Mouse (Mus musculus): ENCODE data around the gene Zfp365. TPM values are rescaled to one million over a fixed set of nuclear protein-coding genes. Genes with fewer than 3 reads are reported as not detected.
A peak's percentile ranks its signal among the peaks of the same experiment; 100 is the strongest.

Zfp365 gene
- polyA plus RNA-seq, 1 experiment from 2014 or later: 0.21 TPM

- Histone ChIP-seq H3K27me3 (replicated peaks; ENCODE audit: control insufficient read depth, insufficient read depth, low read length) (no peaks in the 10 kb centered on the region), H3K4me1 (replicated peaks; ENCODE audit: control insufficient read depth, insufficient read depth, low read length) (no peaks in the 10 kb centered on the region), H3K27ac (ENCODE audit: low read depth, low read length) (no peak overlapping the region), H3K36me3 (ENCODE audit: control insufficient read depth, insufficient read depth, low read length) (no peaks in the 10 kb centered on the region), H3K4me3 (ENCODE audit: low read depth, low read length) (no peak overlapping the region), H3K4me2 (no peak overlapping the region), H3K9ac (ENCODE audit: low read depth, low read length) (no peak overlapping the region), H3K9me3 (ENCODE audit: control insufficient read depth, low read length) (no peaks in the 10 kb centered on the region)
- no peak for ATAC-seq (replicated peaks; ENCODE audit: low FRiP score)
- WGBS: 80% methylated on average over 6 of the region's 6 CpGs
- DNase-seq (ENCODE audit: low spot score): no peak
Measured at GRCm38 (mm10) chr10:67897281-67897680, 15.2 kb downstream of the Zfp365 start.

- Histone ChIP-seq H3K4me1 (replicated peaks; ENCODE audit: control insufficient read depth, insufficient read depth, low read length) (no peaks in the 10 kb centered on the region), H3K9ac (ENCODE audit: low read depth, low read length) (no peak overlapping the region), H3K9me3 (ENCODE audit: control insufficient read depth, low read length) (no peaks in the 10 kb centered on the region), H3K36me3 (ENCODE audit: control insufficient read depth, insufficient read depth, low read length) (no peaks in the 10 kb centered on the region), H3K27me3 (replicated peaks; ENCODE audit: control insufficient read depth, insufficient read depth, low read length) (no peaks in the 10 kb centered on the region), H3K4me2 (no peak overlapping the region), H3K4me3 (ENCODE audit: low read depth, low read length) (no peak overlapping the region), H3K27ac (ENCODE audit: low read depth, low read length) (no peak overlapping the region)
- no peak for ATAC-seq (replicated peaks; ENCODE audit: low FRiP score)
- WGBS: 92% methylated on average over 7 of the region's 7 CpGs
- no peak for DNase-seq (ENCODE audit: low spot score)
Measured at GRCm38 (mm10) chr10:67894683-67895082, 17.8 kb downstream of the Zfp365 start.

GRCm38 (mm10) chr10:67894059-67894458 is 18.4 kb downstream of the Zfp365 start:
- 74% methylated on average over 8 of the region's 8 CpGs for WGBS
- no peak overlapping the region for H3K4me2 ChIP-seq
- DNase-seq (ENCODE audit: low spot score) (no peak), ATAC-seq (replicated peaks; ENCODE audit: low FRiP score) (no peak)
- no peak overlapping the region for H3K4me3 ChIP-seq (ENCODE audit: low read depth, low read length)
- H3K9me3 ChIP-seq (ENCODE audit: control insufficient read depth, low read length): no peaks in the 10 kb centered on the region
- H3K9ac ChIP-seq (ENCODE audit: low read depth, low read length): no peak overlapping the region
- H3K36me3 ChIP-seq (ENCODE audit: control insufficient read depth, insufficient read depth, low read length): no peaks in the 10 kb centered on the region
- no peaks in the 10 kb centered on the region for H3K4me1 ChIP-seq (replicated peaks; ENCODE audit: control insufficient read depth, insufficient read depth, low read length)
- H3K27ac ChIP-seq (ENCODE audit: low read depth, low read length): no peak overlapping the region
- no peaks in the 10 kb centered on the region for H3K27me3 ChIP-seq (replicated peaks; ENCODE audit: control insufficient read depth, insufficient read depth, low read length)

- Histone ChIP-seq H3K4me1 (replicated peaks; ENCODE audit: control insufficient read depth, insufficient read depth, low read length) (no peaks in the 10 kb centered on the region), H3K27me3 (replicated peaks; ENCODE audit: control insufficient read depth, insufficient read depth, low read length) (no peaks in the 10 kb centered on the region), H3K4me2 (no peak overlapping the region), H3K9ac (ENCODE audit: low read depth, low read length) (no peak overlapping the region), H3K9me3 (ENCODE audit: control insufficient read depth, low read length) (no peaks in the 10 kb centered on the region), H3K4me3 (ENCODE audit: low read depth, low read length) (no peak overlapping the region), H3K36me3 (ENCODE audit: control insufficient read depth, insufficient read depth, low read length) (no peaks in the 10 kb centered on the region), H3K27ac (ENCODE audit: low read depth, low read length) (no peak overlapping the region)
- ATAC-seq (replicated peaks; ENCODE audit: low FRiP score): no peak
- 88% methylated on average over 10 of the region's 10 CpGs for WGBS
- no peak for DNase-seq (ENCODE audit: low spot score)
Measured at GRCm38 (mm10) chr10:67893226-67893625, 19.2 kb downstream of the Zfp365 start.

- Histone ChIP-seq H3K27me3 (replicated peaks; ENCODE audit: control insufficient read depth, insufficient read depth, low read length) (no peaks in the 10 kb centered on the region), H3K4me2 (no peak overlapping the region), H3K4me1 (replicated peaks; ENCODE audit: control insufficient read depth, insufficient read depth, low read length) (no peaks in the 10 kb centered on the region), H3K27ac (ENCODE audit: low read depth, low read length) (no peak overlapping the region), H3K9me3 (ENCODE audit: control insufficient read depth, low read length) (no peaks in the 10 kb centered on the region), H3K36me3 (ENCODE audit: control insufficient read depth, insufficient read depth, low read length) (no peaks in the 10 kb centered on the region), H3K4me3 (ENCODE audit: low read depth, low read length) (no peak overlapping the region), H3K9ac (ENCODE audit: low read depth, low read length) (no peak overlapping the region)
- WGBS: 81% methylated on average over 6 of the region's 6 CpGs
- no peak for DNase-seq (ENCODE audit: low spot score)
- no peak for ATAC-seq (replicated peaks; ENCODE audit: low FRiP score)
Measured at GRCm38 (mm10) chr10:67891126-67891525, 21.3 kb downstream of the Zfp365 start.

GRCm38 (mm10) chr10:67887971-67888370 is 24.5 kb downstream of the Zfp365 start:
- Histone ChIP-seq H3K27ac (ENCODE audit: low read depth, low read length) (no peak overlapping the region), H3K4me2 (no peak overlapping the region), H3K9me3 (ENCODE audit: control insufficient read depth, low read length) (no peaks in the 10 kb centered on the region), H3K4me3 (ENCODE audit: low read depth, low read length) (no peak overlapping the region), H3K4me1 (replicated peaks; ENCODE audit: control insufficient read depth, insufficient read depth, low read length) (no peaks in the 10 kb centered on the region), H3K36me3 (ENCODE audit: control insufficient read depth, insufficient read depth, low read length) (no peaks in the 10 kb centered on the region), H3K9ac (ENCODE audit: low read depth, low read length) (no peak overlapping the region), H3K27me3 (replicated peaks; ENCODE audit: control insufficient read depth, insufficient read depth, low read length) (no peaks in the 10 kb centered on the region)
- DNase-seq (ENCODE audit: low spot score) (no peak), ATAC-seq (replicated peaks; ENCODE audit: low FRiP score) (no peak)
- 84% methylated on average over 10 of the region's 10 CpGs for WGBS

GRCm38 (mm10) chr10:67880692-67881091 is 31.8 kb downstream of the Zfp365 start:
- H3K4me1 ChIP-seq (replicated peaks; ENCODE audit: control insufficient read depth, insufficient read depth, low read length): no peaks in the 10 kb centered on the region
- no peak for ATAC-seq (replicated peaks; ENCODE audit: low FRiP score)
- no peak overlapping the region for H3K4me3 ChIP-seq (ENCODE audit: low read depth, low read length)
- DNase-seq (ENCODE audit: low spot score): no peak
- H3K27ac ChIP-seq (ENCODE audit: low read depth, low read length): no peak overlapping the region
- no peak overlapping the region for H3K9ac ChIP-seq (ENCODE audit: low read depth, low read length)
- 81% methylated on average over 4 of the region's 4 CpGs for WGBS
- no peaks in the 10 kb centered on the region for H3K9me3 ChIP-seq (ENCODE audit: control insufficient read depth, low read length)
- no peaks in the 10 kb centered on the region for H3K36me3 ChIP-seq (ENCODE audit: control insufficient read depth, insufficient read depth, low read length)
- H3K27me3 ChIP-seq (replicated peaks; ENCODE audit: control insufficient read depth, insufficient read depth, low read length): no peaks in the 10 kb centered on the region
- H3K4me2 ChIP-seq: no peak overlapping the region

- Histone ChIP-seq H3K27ac (ENCODE audit: low read depth, low read length) (no peak overlapping the region), H3K36me3 (ENCODE audit: control insufficient read depth, insufficient read depth, low read length) (no peaks in the 10 kb centered on the region), H3K9ac (ENCODE audit: low read depth, low read length) (no peak overlapping the region), H3K9me3 (ENCODE audit: control insufficient read depth, low read length) (no peaks in the 10 kb centered on the region), H3K4me2 (no peak overlapping the region), H3K27me3 (replicated peaks; ENCODE audit: control insufficient read depth, insufficient read depth, low read length) (no peaks in the 10 kb centered on the region), H3K4me3 (ENCODE audit: low read depth, low read length) (no peak overlapping the region), H3K4me1 (replicated peaks; ENCODE audit: control insufficient read depth, insufficient read depth, low read length) (no peaks in the 10 kb centered on the region)
- DNase-seq (ENCODE audit: low spot score) (peak; percentile 36), ATAC-seq (replicated peaks; ENCODE audit: low FRiP score) (no peak)
- WGBS: 12% methylated on average over 2 of the region's 2 CpGs
Measured at GRCm38 (mm10) chr10:67871811-67872210, 40.7 kb downstream of the Zfp365 start.

- H3K4me3 ChIP-seq (ENCODE audit: low read depth, low read length): no peak overlapping the region
- no peak overlapping the region for H3K27ac ChIP-seq (ENCODE audit: low read depth, low read length)
- no peak overlapping the region for H3K9ac ChIP-seq (ENCODE audit: low read depth, low read length)
- no peaks in the 10 kb centered on the region for H3K36me3 ChIP-seq (ENCODE audit: control insufficient read depth, insufficient read depth, low read length)
- no peak overlapping the region for H3K4me2 ChIP-seq
- H3K4me1 ChIP-seq (replicated peaks; ENCODE audit: control insufficient read depth, insufficient read depth, low read length): no peaks in the 10 kb centered on the region
- no peaks in the 10 kb centered on the region for H3K9me3 ChIP-seq (ENCODE audit: control insufficient read depth, low read length)
- no peaks in the 10 kb centered on the region for H3K27me3 ChIP-seq (replicated peaks; ENCODE audit: control insufficient read depth, insufficient read depth, low read length)
- ATAC-seq (replicated peaks; ENCODE audit: low FRiP score): no peak
- WGBS: 80% methylated on average over 3 of the region's 3 CpGs
- no peak for DNase-seq (ENCODE audit: low spot score)
Measured at GRCm38 (mm10) chr10:67868234-67868633, 44.2 kb downstream of the Zfp365 start.

All from liver, embryonic 11.5 days (tissue).